Mouse (Mus musculus): ENCODE data around the gene Ptpro. TPM values are rescaled to one million over a fixed set of nuclear protein-coding genes. Genes with fewer than 3 reads are reported as not detected.

Ptpro gene
- total RNA-seq, 1 experiment, result 0.31 TPM

DNA sequence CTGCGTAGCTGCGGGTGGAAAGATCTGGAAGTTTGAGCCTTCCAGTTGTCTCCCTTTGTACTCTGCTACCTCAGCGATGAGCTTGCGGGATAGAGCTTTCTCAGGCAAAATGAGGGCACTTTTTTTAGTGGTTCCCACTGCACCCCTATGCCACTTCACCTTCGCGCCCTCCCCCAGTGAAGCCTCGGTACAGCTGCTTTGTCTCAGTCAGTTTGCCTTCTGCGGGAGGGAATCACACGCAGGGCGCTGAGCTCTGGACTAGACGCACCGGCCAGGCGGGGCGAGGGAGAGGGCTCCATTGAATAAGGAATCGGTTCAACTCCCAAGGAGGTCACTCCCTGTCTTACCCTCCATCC, 746 bp downstream of the Ptpro start:
- Histone ChIP-seq H3K4me3 (ENCODE audit: insufficient read depth in 1 of 2, low read depth in 1 of 2, low read length in 2 of 2, poor library complexity in 1 of 2, severe bottlenecking in 1 of 2) (peak overlapping the region; percentile 61 to 72), H3K9me3 (ENCODE audit: control insufficient read depth, insufficient read depth, low read depth, low read length) (no peaks in the 10 kb centered on the region), H3K4me1 (ENCODE audit: control insufficient read depth in 2 of 2, insufficient read depth in 2 of 2, low read length in 2 of 2, poor library complexity in 1 of 2) (peaks cover 0 to 2% of the 10 kb centered on the region in 2 experiments; a peak in 1 of 4 replicates), H3K27ac (ENCODE audit: insufficient read depth, low read depth, low read length, poor library complexity, severe bottlenecking) (no peak overlapping the region), H3K9ac (ENCODE audit: insufficient read depth, low read depth, low read length, poor library complexity, severe bottlenecking) (peak overlapping the region; percentile 13; the same call in 1 of the 2 replicates), H3K36me3 (ENCODE audit: control insufficient read depth, insufficient read depth, low read length, poor library complexity, severe bottlenecking) (no peaks in the 10 kb centered on the region)
- in situ Hi-C loops (cut with MboI; ENCODE audit: low sequenced_read_pairs in 2 of 2, unreplicated experiment in 2 of 2), result no loop called here
- no peak for DNase-seq (ENCODE audit: low read depth, low spot score)
- TF ChIP-seq MAFK (IDR thresholded peaks at IDR 0.05; ENCODE audit: insufficient read depth, low read depth, low read length) (no peak), HCFC1 (IDR thresholded peaks at IDR 0.05; ENCODE audit: borderline replicate concordance, insufficient read depth, low read length) (no peak), CHD2 (IDR thresholded peaks at IDR 0.05; ENCODE audit: low read depth, low read length) (no peak), ZNF384 (IDR thresholded peaks at IDR 0.05; ENCODE audit: low read depth, low read length) (no peak), ZC3H11A (IDR thresholded peaks at IDR 0.05; ENCODE audit: borderline replicate concordance, low read depth, low read length) (no peak)

DNA sequence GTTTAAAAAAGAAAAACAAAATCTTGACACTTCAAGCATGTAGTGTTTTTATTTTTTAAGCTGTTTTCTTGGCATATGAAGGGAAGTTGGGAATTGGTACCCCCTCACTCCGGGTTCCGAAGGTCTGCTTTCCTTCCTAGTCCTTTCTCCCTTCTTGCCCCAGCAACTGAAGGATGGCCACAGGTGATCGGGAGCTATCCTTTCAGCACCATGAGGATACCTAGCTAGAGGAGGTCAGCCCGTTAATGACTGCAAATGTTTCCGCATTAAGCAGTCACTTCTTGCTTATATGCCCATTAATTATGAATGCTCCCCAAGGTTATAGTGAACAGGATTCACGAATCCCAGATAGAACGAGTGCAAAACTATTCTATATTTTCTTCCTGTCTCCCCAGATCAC, 1.3 kb downstream of the Ptpro start:
- Histone ChIP-seq H3K4me3 (ENCODE audit: insufficient read depth in 1 of 2, low read depth in 1 of 2, low read length in 2 of 2, poor library complexity in 1 of 2, severe bottlenecking in 1 of 2) (no peak overlapping the region), H3K36me3 (ENCODE audit: control insufficient read depth, insufficient read depth, low read length, poor library complexity, severe bottlenecking) (no peaks in the 10 kb centered on the region), H3K27ac (ENCODE audit: insufficient read depth, low read depth, low read length, poor library complexity, severe bottlenecking) (no peak overlapping the region), H3K9ac (ENCODE audit: insufficient read depth, low read depth, low read length, poor library complexity, severe bottlenecking) (no peak overlapping the region), H3K4me1 (ENCODE audit: control insufficient read depth in 2 of 2, insufficient read depth in 2 of 2, low read length in 2 of 2, poor library complexity in 1 of 2) (peaks cover 0 to 2% of the 10 kb centered on the region in 2 experiments; a peak in 1 of 4 replicates), H3K9me3 (ENCODE audit: control insufficient read depth, insufficient read depth, low read depth, low read length) (no peaks in the 10 kb centered on the region)
- DNase-seq (ENCODE audit: low read depth, low spot score), result no peak
- in situ Hi-C loops (cut with MboI; ENCODE audit: low sequenced_read_pairs in 2 of 2, unreplicated experiment in 2 of 2), result no loop called here
- TF ChIP-seq MAFK (IDR thresholded peaks at IDR 0.05; ENCODE audit: insufficient read depth, low read depth, low read length) (no peak), ZC3H11A (IDR thresholded peaks at IDR 0.05; ENCODE audit: borderline replicate concordance, low read depth, low read length) (no peak), HCFC1 (IDR thresholded peaks at IDR 0.05; ENCODE audit: borderline replicate concordance, insufficient read depth, low read length) (no peak), ZNF384 (IDR thresholded peaks at IDR 0.05; ENCODE audit: low read depth, low read length) (no peak), CHD2 (IDR thresholded peaks at IDR 0.05; ENCODE audit: low read depth, low read length) (no peak)

DNA sequence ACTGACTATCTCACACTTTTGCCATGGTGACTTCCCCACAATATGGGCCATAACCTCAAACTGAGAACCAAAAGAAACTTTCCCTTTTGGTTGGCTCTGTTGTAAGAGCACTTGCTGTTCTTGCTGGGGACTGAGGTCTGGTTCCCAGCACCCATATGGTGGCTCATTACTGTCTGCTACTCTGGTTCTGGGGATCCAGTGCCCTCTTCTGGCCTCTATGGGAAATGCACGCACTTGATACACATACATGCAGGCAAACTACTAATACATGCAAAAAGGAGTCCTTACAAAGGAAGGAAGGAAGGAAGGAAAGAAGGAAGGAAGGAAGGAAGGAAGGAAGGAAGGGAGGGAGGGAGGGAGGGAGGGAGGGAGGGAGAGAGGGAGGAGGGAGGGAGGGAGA, 8.9 kb downstream of the Ptpro start:
- no peaks in the 10 kb centered on the region for H3K36me3 ChIP-seq (ENCODE audit: control insufficient read depth, insufficient read depth, low read length, poor library complexity, severe bottlenecking)
- no peak for DNase-seq (ENCODE audit: low read depth, low spot score)
- no peaks in the 10 kb centered on the region for H3K4me1 ChIP-seq (ENCODE audit: control insufficient read depth in 2 of 2, insufficient read depth in 2 of 2, low read length in 2 of 2, poor library complexity in 1 of 2)
- TF ChIP-seq HCFC1 (IDR thresholded peaks at IDR 0.05; ENCODE audit: borderline replicate concordance, insufficient read depth, low read length) (no peak), MAFK (IDR thresholded peaks at IDR 0.05; ENCODE audit: insufficient read depth, low read depth, low read length) (no peak), CHD2 (IDR thresholded peaks at IDR 0.05; ENCODE audit: low read depth, low read length) (no peak)
- H3K4me3 ChIP-seq (ENCODE audit: insufficient read depth in 1 of 2, low read depth in 1 of 2, low read length in 2 of 2, poor library complexity in 1 of 2, severe bottlenecking in 1 of 2), result no peak overlapping the region
- H3K9ac ChIP-seq (ENCODE audit: insufficient read depth, low read depth, low read length, poor library complexity, severe bottlenecking), result no peak overlapping the region
- no peaks in the 10 kb centered on the region for H3K9me3 ChIP-seq (ENCODE audit: control insufficient read depth, insufficient read depth, low read depth, low read length)
- no peak overlapping the region for H3K27ac ChIP-seq (ENCODE audit: insufficient read depth, low read depth, low read length, poor library complexity, severe bottlenecking)
- in situ Hi-C loops (cut with MboI; ENCODE audit: low sequenced_read_pairs in 2 of 2, unreplicated experiment in 2 of 2), result no loop called here

DNA sequence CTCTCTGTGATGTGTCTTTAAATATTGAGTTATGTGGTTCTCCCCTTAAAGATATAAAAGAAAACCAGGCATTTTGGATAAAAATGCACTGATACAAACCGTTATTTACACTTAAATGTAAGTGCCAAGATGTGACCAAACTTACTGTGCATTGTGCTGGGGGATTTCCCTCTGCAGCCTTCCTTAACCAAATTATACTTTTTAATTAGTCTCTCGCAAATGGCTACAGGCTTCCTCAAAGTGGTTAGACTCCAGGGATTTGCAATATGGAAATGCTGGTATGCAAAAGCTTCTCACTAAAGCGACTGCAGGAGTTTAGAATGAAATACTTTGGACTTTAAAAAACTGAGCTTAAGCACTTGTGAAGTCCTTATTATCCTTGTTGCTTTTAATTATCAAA, 10.0 kb downstream of the Ptpro start:
- no peak overlapping the region for H3K27ac ChIP-seq (ENCODE audit: insufficient read depth, low read depth, low read length, poor library complexity, severe bottlenecking)
- TF ChIP-seq ZNF384 (IDR thresholded peaks at IDR 0.05; ENCODE audit: low read depth, low read length) (no peak), CHD2 (IDR thresholded peaks at IDR 0.05; ENCODE audit: low read depth, low read length) (no peak), MAFK (IDR thresholded peaks at IDR 0.05; ENCODE audit: insufficient read depth, low read depth, low read length) (no peak), ZC3H11A (IDR thresholded peaks at IDR 0.05; ENCODE audit: borderline replicate concordance, low read depth, low read length) (no peak), HCFC1 (IDR thresholded peaks at IDR 0.05; ENCODE audit: borderline replicate concordance, insufficient read depth, low read length) (no peak)
- H3K4me3 ChIP-seq (ENCODE audit: insufficient read depth in 1 of 2, low read depth in 1 of 2, low read length in 2 of 2, poor library complexity in 1 of 2, severe bottlenecking in 1 of 2), result no peak overlapping the region
- H3K36me3 ChIP-seq (ENCODE audit: control insufficient read depth, insufficient read depth, low read length, poor library complexity, severe bottlenecking), result no peaks in the 10 kb centered on the region
- in situ Hi-C loops (cut with MboI; ENCODE audit: low sequenced_read_pairs in 2 of 2, unreplicated experiment in 2 of 2), result no loop called here
- no peak overlapping the region for H3K9ac ChIP-seq (ENCODE audit: insufficient read depth, low read depth, low read length, poor library complexity, severe bottlenecking)
- no peak for DNase-seq (ENCODE audit: low read depth, low spot score)
- H3K4me1 ChIP-seq (ENCODE audit: control insufficient read depth in 2 of 2, insufficient read depth in 2 of 2, low read length in 2 of 2, poor library complexity in 1 of 2), result no peaks in the 10 kb centered on the region
- no peaks in the 10 kb centered on the region for H3K9me3 ChIP-seq (ENCODE audit: control insufficient read depth, insufficient read depth, low read depth, low read length)

DNA sequence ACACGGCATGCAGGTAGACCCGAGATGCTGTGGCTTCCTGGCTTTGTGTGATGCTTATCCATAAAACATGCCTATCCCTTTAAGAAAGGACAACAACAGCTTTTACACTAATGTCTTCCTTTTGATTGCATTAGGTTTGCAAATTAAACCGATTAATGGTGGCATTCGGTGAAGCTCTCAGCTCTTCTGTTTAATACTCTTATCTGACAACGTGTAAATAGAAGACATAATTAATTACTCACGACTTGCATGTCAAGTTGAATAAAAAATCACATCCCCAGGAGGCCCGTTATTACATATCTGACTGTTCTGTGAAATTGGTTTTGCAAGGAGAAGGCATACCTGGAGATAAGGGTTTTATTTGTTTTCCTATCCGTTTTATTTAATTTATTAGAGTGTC, 15.9 kb downstream of the Ptpro start:
- no peak overlapping the region for H3K4me3 ChIP-seq (ENCODE audit: insufficient read depth in 1 of 2, low read depth in 1 of 2, low read length in 2 of 2, poor library complexity in 1 of 2, severe bottlenecking in 1 of 2)
- H3K9me3 ChIP-seq (ENCODE audit: control insufficient read depth, insufficient read depth, low read depth, low read length), result no peaks in the 10 kb centered on the region
- TF ChIP-seq HCFC1 (IDR thresholded peaks at IDR 0.05; ENCODE audit: borderline replicate concordance, insufficient read depth, low read length) (no peak), ZNF384 (IDR thresholded peaks at IDR 0.05; ENCODE audit: low read depth, low read length) (no peak), ZC3H11A (IDR thresholded peaks at IDR 0.05; ENCODE audit: borderline replicate concordance, low read depth, low read length) (no peak)
- no peak overlapping the region for H3K27ac ChIP-seq (ENCODE audit: insufficient read depth, low read depth, low read length, poor library complexity, severe bottlenecking)
- no peaks in the 10 kb centered on the region for H3K36me3 ChIP-seq (ENCODE audit: control insufficient read depth, insufficient read depth, low read length, poor library complexity, severe bottlenecking)
- no peak for DNase-seq (ENCODE audit: low read depth, low spot score)
- no peak overlapping the region for H3K9ac ChIP-seq (ENCODE audit: insufficient read depth, low read depth, low read length, poor library complexity, severe bottlenecking)
- in situ Hi-C loops (cut with MboI; ENCODE audit: low sequenced_read_pairs in 2 of 2, unreplicated experiment in 2 of 2), result no loop called here
- no peaks in the 10 kb centered on the region for H3K4me1 ChIP-seq (ENCODE audit: control insufficient read depth in 2 of 2, insufficient read depth in 2 of 2, low read length in 2 of 2, poor library complexity in 1 of 2)

Data from ES-E14 (cell line).